Mouse (Mus musculus) embryonic fibroblast, embryonic 13.5 days (primary cell): ENCODE results near the gene Larp4b.

Experiments
- CTCF ChIP-seq: IDR thresholded peaks from 2 replicates; pipeline ENCODE4 v1.5.1; 2011; ENCODE audit warnings: mild to moderate bottlenecking, control low read depth, low read length, moderate library complexity, borderline replicate concordance; ENCODE audit not compliant: insufficient read depth
- POLR2A ChIP-seq: IDR thresholded peaks from 2 replicates; pipeline ENCODE4 v1.6.1; 2011; ENCODE audit warnings: low read depth, mild to moderate bottlenecking, control low read depth, low read length, moderate library complexity

GRCm38 (mm10) chr13:9057277-9057676 is 36.4 kb upstream of the Larp4b start:
- TF ChIP-seq CTCF (no peak), POLR2A (no peak)
